Mouse (Mus musculus): ENCODE measurements around the gene Cyfip2. TPM values are rescaled to one million over a fixed set of nuclear protein-coding genes. Genes with fewer than 3 reads are reported as not detected.

Gene Cyfip2
- total RNA-seq, 2 experiments from 2014 or later: 55.8 to 56.7 TPM

- DNase-seq (ENCODE audit: low spot score in 2 of 2): no peak
These were observed 34.0 kb downstream of the Cyfip2 start for GRCm38 (mm10) chr11:46278709-46279108.

- DNase-seq (ENCODE audit: low spot score in 2 of 2): no peak
These were observed 34.5 kb downstream of the Cyfip2 start for GRCm38 (mm10) chr11:46278140-46278539.

GRCm38 (mm10) chr11:46276778-46277177, 35.9 kb downstream of the Cyfip2 start:
- no peak for DNase-seq (ENCODE audit: low spot score in 2 of 2)

- DNase-seq (ENCODE audit: low spot score in 2 of 2): no peak
These were observed 36.5 kb downstream of the Cyfip2 start for GRCm38 (mm10) chr11:46276168-46276567.

GRCm38 (mm10) chr11:46275302-46275701, 37.4 kb downstream of the Cyfip2 start:
- peak; percentile 35 to 57 for DNase-seq (ENCODE audit: low spot score in 2 of 2)

GRCm38 (mm10) chr11:46273969-46274368, 38.7 kb downstream of the Cyfip2 start:
- no peak for DNase-seq (ENCODE audit: low spot score in 2 of 2)

GRCm38 (mm10) chr11:46272058-46272681, 40.5 kb downstream of the Cyfip2 start:
- DNase-seq (ENCODE audit: low spot score in 2 of 2): no peak

GRCm38 (mm10) chr11:46269893-46270292, 42.8 kb downstream of the Cyfip2 start:
- DNase-seq (ENCODE audit: low spot score in 2 of 2): no peak

- DNase-seq (ENCODE audit: low spot score in 2 of 2): no peak
These were observed 43.3 kb downstream of the Cyfip2 start for GRCm38 (mm10) chr11:46269391-46269790.

- DNase-seq (ENCODE audit: low spot score in 2 of 2): no peak
These were observed 43.7 kb downstream of the Cyfip2 start for GRCm38 (mm10) chr11:46268991-46269390.

- DNase-seq (ENCODE audit: low spot score in 2 of 2): no peak
These were observed 47.5 kb downstream of the Cyfip2 start for GRCm38 (mm10) chr11:46265031-46265786.

- DNase-seq (ENCODE audit: low spot score in 2 of 2): no peak
These were observed 48.1 kb downstream of the Cyfip2 start for GRCm38 (mm10) chr11:46264584-46264983.

GRCm38 (mm10) chr11:46263291-46263690, 49.4 kb downstream of the Cyfip2 start:
- no peak for DNase-seq (ENCODE audit: low spot score in 2 of 2)

- no peak for DNase-seq (ENCODE audit: low spot score in 2 of 2)
These were observed 49.8 kb downstream of the Cyfip2 start for GRCm38 (mm10) chr11:46262854-46263253.

GRCm38 (mm10) chr11:46258749-46259148, 53.9 kb downstream of the Cyfip2 start:
- DNase-seq (ENCODE audit: low spot score in 2 of 2): no peak

- no peak for DNase-seq (ENCODE audit: low spot score in 2 of 2)
These were observed 54.5 kb downstream of the Cyfip2 start for GRCm38 (mm10) chr11:46258207-46258606.

GRCm38 (mm10) chr11:46255291-46255690, 57.4 kb downstream of the Cyfip2 start:
- DNase-seq (ENCODE audit: low spot score in 2 of 2): no peak

- DNase-seq (ENCODE audit: low spot score in 2 of 2): peak in 1 of 2 experiments; percentile 27
These were observed 60.7 kb downstream of the Cyfip2 start for GRCm38 (mm10) chr11:46251994-46252393.

- no peak for DNase-seq (ENCODE audit: low spot score in 2 of 2)
These were observed 64.3 kb downstream of the Cyfip2 start for GRCm38 (mm10) chr11:46248352-46248751.

GRCm38 (mm10) chr11:46246393-46246792, 66.3 kb downstream of the Cyfip2 start:
- DNase-seq (ENCODE audit: low spot score in 2 of 2): no peak

GRCm38 (mm10) chr11:46245926-46246325, 66.7 kb downstream of the Cyfip2 start:
- no peak for DNase-seq (ENCODE audit: low spot score in 2 of 2)

- no peak for DNase-seq (ENCODE audit: low spot score in 2 of 2)
These were observed 67.7 kb downstream of the Cyfip2 start for GRCm38 (mm10) chr11:46244731-46245604.

All from adrenal gland, postnatal 4 days (tissue).